Mouse (Mus musculus) heart, embryonic 10.5 days (tissue): ENCODE measurements around the gene Ccl11. TPM values are rescaled to one million over a fixed set of nuclear protein-coding genes. Genes with fewer than 3 reads are reported as not detected.
A peak's percentile ranks its signal among the peaks of the same experiment; 100 is the strongest.

ENCODE experiments used
- DNase-seq: peaks from one replicate; pipeline ENCODE4 v3.0.0-alpha.2; 2017; ENCODE audit warnings: low spot score
- H3K27ac ChIP-seq: fragments of 300-500 bp; sonication (generic); 2 replicates; pipeline ENCODE4 v1.5.1; 2016; ENCODE audit warnings: mild to moderate bottlenecking
- H3K27me3 ChIP-seq: fragments of 300-500 bp; sonication (generic); 2 replicates; pipeline ENCODE4 v1.6.1; 2016; ENCODE audit warnings: mild to moderate bottlenecking; ENCODE audit not compliant: poor library complexity, insufficient read depth, severe bottlenecking
- H3K36me3 ChIP-seq: fragments of 300-500 bp; sonication (generic); 2 replicates; pipeline ENCODE4 v1.6.1; 2016; ENCODE audit warnings: mild to moderate bottlenecking, moderate library complexity
- H3K4me1 ChIP-seq: fragments of 300-500 bp; sonication (generic); 2 replicates; pipeline ENCODE4 v1.6.1; 2016; ENCODE audit warnings: mild to moderate bottlenecking
- H3K4me3 ChIP-seq: fragments of 300-500 bp; sonication (generic); 2 replicates; pipeline ENCODE4 v1.5.1; 2016; ENCODE audit warnings: mild to moderate bottlenecking, moderate library complexity
- H3K9me3 ChIP-seq: fragments of 300-500 bp; sonication (generic); 2 replicates; pipeline ENCODE4 v1.6.1; 2016; ENCODE audit warnings: mild to moderate bottlenecking, moderate library complexity
- WGBS: fragments of 180-500 bp; shearing (Covaris S2); methylation state at CpG from one replicate; pipeline ENCODE4 v1.1.7; 2016; 5-methylcytosine and 5-hydroxymethylcytosine counted together
- polyA plus RNA-seq: library from polyadenylated mRNA; unstranded; fragments of >200 nt; fragmentation: Nextera tagmentation; extraction: Ambion mirVana; gene quantifications from 2 replicates; pipeline ENCODE4 v1.2.1, GENCODE M21; 2016

Gene Ccl11
- polyA plus RNA-seq, 1 experiment from 2014 or later, result not detected

GRCm38 (mm10) chr11:82032678-82033344 is 24.8 kb upstream of the Ccl11 start:
- Histone ChIP-seq H3K36me3 (no peaks in the 10 kb centered on the region), H3K9me3 (no peaks in the 10 kb centered on the region), H3K4me3 (no peak overlapping the region), H3K27ac (0 out of 2 replicates have a peak overlapping the region, but pooled peaks have one; percentile 22), H3K27me3 (no peaks in the 10 kb centered on the region), H3K4me1 (peaks cover 6% of the 10 kb centered on the region; the same call in 1 of the 2 replicates)
- 44% methylated on average over 8 of the region's 8 CpGs for WGBS
- no peak for DNase-seq

DNA sequence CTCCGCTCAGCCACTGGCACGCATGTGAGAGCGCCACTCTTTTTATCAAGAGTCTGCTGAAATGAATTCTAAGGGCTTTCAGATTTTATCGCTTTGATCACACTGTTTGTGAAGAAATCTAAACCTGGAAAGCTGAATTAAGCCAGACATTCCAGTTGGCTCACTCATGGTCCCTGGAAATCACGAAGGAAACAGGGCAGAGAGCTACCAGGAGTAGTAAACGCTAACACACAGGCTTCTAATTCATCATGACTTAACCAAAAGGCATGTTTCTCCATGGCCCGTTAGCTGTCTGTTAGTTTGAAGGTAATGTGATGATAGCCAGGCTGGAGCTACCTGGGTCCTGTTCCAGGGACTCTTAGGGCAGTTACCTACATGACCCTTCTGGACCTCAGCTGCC is 23.2 kb upstream of the Ccl11 start:
- no peaks in the 10 kb centered on the region for H3K27me3 ChIP-seq
- 83% methylated on average over 7 of the region's 7 CpGs for WGBS

DNA sequence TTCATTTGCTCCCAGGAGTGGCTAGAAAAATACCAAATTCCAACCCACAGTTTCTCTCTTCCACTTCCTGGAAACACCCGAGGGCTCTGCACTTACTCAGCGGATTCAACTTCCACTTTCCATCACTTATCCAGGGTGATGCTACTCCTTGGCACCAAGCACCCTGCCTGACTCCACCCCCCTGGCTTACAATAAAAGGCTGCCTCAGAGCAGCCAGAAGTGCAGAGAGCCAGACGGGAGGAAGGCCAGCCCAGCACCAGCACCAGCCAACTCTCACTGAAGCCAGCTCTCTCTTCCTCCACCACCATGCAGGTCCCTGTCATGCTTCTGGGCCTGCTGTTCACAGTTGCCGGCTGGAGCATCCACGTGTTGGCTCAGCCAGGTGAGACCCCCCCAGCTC is 22.3 kb upstream of the Ccl11 start, which contains the start of gene Ccl2:
Gene Ccl2, plus strand, starts transcription at position 216 of the 400 bp plus-strand sequence.
- Histone ChIP-seq H3K27ac (peak within 1 kb of the TSS; percentile 17; the same call in 1 of the 2 replicates), H3K27me3 (no peaks in the 10 kb centered on the region), H3K4me3 (no peak within 1 kb of the TSS), H3K9me3 (no peaks in the 10 kb centered on the region), H3K4me1 (peaks cover 9% of the 10 kb centered on the region; the same call in 1 of the 2 replicates), H3K36me3 (no peaks in the 10 kb centered on the region)
- 52% methylated on average over 5 of the region's 5 CpGs for WGBS
- DNase-seq, result no peak

More for the DNA sequence above, 23.2 kb upstream of the Ccl11 start:
- no peak for DNase-seq
- H3K4me1 ChIP-seq, result peaks cover 9% of the 10 kb centered on the region; the same call in 1 of the 2 replicates
- H3K27ac ChIP-seq, result no peak overlapping the region
- no peaks in the 10 kb centered on the region for H3K9me3 ChIP-seq
- H3K4me3 ChIP-seq, result no peak overlapping the region
- no peaks in the 10 kb centered on the region for H3K36me3 ChIP-seq

- Histone ChIP-seq H3K9me3 (no peaks in the 10 kb centered on the region), H3K27ac (no peak overlapping the region), H3K27me3 (no peaks in the 10 kb centered on the region), H3K36me3 (no peaks in the 10 kb centered on the region), H3K4me3 (no peak overlapping the region), H3K4me1 (peaks cover 9% of the 10 kb centered on the region; the same call in 1 of the 2 replicates)
- no peak for DNase-seq
- 70% methylated on average over 2 of the region's 2 CpGs for WGBS
Observed at GRCm38 (mm10) chr11:82035857-82036256, 21.8 kb upstream of the Ccl11 start.

DNA sequence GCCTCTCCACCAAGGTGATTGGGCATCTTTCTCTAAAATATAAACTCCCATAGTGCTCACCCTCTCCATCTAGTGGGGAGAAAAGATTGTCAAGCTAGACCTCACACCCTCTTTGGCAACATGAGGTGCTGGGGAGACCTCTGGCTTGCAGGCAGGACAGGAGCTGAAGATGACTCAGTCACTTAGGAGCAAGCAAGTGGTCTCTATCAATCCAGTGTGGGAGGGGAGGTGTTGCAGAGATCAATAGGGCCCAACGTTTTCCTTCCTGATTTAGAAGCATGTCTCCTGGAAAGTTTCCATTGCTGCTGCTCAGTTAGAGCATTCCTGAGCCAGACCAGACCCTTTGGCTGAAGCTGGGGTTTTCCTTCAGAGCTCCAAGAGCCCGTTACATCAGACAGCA is 19.1 kb upstream of the Ccl11 start, which contains the start of gene Gm17268:
Gene Gm17268, minus strand, starts transcription at position 28 of the 400 bp plus-strand sequence.
- Histone ChIP-seq H3K4me1 (peaks cover 9% of the 10 kb centered on the region; the same call in 1 of the 2 replicates), H3K27ac (no peak within 1 kb of the TSS), H3K9me3 (no peaks in the 10 kb centered on the region), H3K27me3 (no peaks in the 10 kb centered on the region), H3K4me3 (no peak within 1 kb of the TSS), H3K36me3 (no peaks in the 10 kb centered on the region)
- WGBS, result 22% methylated on average over 2 of the region's 2 CpGs
- no peak for DNase-seq

GRCm38 (mm10) chr11:82039132-82039660 is 18.4 kb upstream of the Ccl11 start:
- Histone ChIP-seq H3K9me3 (no peaks in the 10 kb centered on the region), H3K27ac (no peak overlapping the region), H3K4me3 (no peak overlapping the region), H3K36me3 (no peaks in the 10 kb centered on the region), H3K4me1 (peaks cover 9% of the 10 kb centered on the region; the same call in 1 of the 2 replicates), H3K27me3 (no peaks in the 10 kb centered on the region)
- WGBS, result 70% methylated on average over 3 of the region's 3 CpGs
- no peak for DNase-seq

- Histone ChIP-seq H3K9me3 (no peaks in the 10 kb centered on the region), H3K36me3 (no peaks in the 10 kb centered on the region), H3K27ac (no peak overlapping the region), H3K27me3 (no peaks in the 10 kb centered on the region), H3K4me1 (0 out of 2 replicates have a peak, but pooled peaks cover 4% of the 10 kb centered on the region), H3K4me3 (no peak overlapping the region)
- no peak for DNase-seq
- 84% methylated on average over 4 of the region's 4 CpGs for WGBS
Observed at GRCm38 (mm10) chr11:82041671-82042080, 15.9 kb upstream of the Ccl11 start.

GRCm38 (mm10) chr11:82045471-82045870 is 12.2 kb upstream of the Ccl11 start, which contains the start of gene Ccl7:
Gene Ccl7 (plus strand): TSS chr11:82045712.
- no peaks in the 10 kb centered on the region for H3K27me3 ChIP-seq
- 77% methylated on average over 3 of the region's 3 CpGs for WGBS

GRCm38 (mm10) chr11:82047746-82048415 is 9.7 kb upstream of the Ccl11 start:
- Histone ChIP-seq H3K4me1 (no peaks in the 10 kb centered on the region), H3K27me3 (no peaks in the 10 kb centered on the region), H3K27ac (no peak overlapping the region), H3K36me3 (no peaks in the 10 kb centered on the region), H3K9me3 (no peaks in the 10 kb centered on the region), H3K4me3 (no peak overlapping the region)
- no peak for DNase-seq
- WGBS, result 34% methylated on average over 6 of the region's 6 CpGs

More at GRCm38 (mm10) chr11:82045471-82045870, 12.2 kb upstream of the Ccl11 start, which contains the start of gene Ccl7:
- no peak within 1 kb of the TSS for H3K4me3 ChIP-seq
- DNase-seq, result no peak
- no peak within 1 kb of the TSS for H3K27ac ChIP-seq
- H3K9me3 ChIP-seq, result no peaks in the 10 kb centered on the region
- no peaks in the 10 kb centered on the region for H3K4me1 ChIP-seq
- H3K36me3 ChIP-seq, result no peaks in the 10 kb centered on the region

- Histone ChIP-seq H3K4me3 (no peak overlapping the region), H3K36me3 (no peaks in the 10 kb centered on the region), H3K27ac (no peak overlapping the region), H3K4me1 (no peaks in the 10 kb centered on the region), H3K9me3 (no peaks in the 10 kb centered on the region), H3K27me3 (no peaks in the 10 kb centered on the region)
- WGBS, result 81% methylated on average over 7 of the region's 7 CpGs
- DNase-seq, result no peak
Observed at GRCm38 (mm10) chr11:82053849-82054248, 3.8 kb upstream of the Ccl11 start.

DNA sequence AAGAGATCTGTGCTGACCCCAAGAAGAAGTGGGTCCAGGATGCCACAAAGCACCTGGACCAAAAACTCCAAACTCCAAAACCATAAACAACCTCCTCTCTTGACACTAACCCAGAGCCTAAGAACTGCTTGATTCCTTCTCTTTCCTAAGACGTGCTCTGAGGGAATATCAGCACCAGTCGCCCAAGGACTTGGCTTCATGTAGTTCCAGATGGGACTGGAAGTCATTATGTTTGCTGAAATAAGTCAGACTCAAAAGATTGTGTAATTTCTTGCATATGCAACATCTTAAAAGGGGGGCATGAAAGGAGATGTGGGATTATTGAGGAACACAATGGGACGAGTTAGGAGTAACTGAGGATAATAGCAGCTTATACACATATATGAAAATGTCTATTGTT is 4.6 kb downstream of the Ccl11 start:
- no peak for DNase-seq
- Histone ChIP-seq H3K9me3 (no peaks in the 10 kb centered on the region), H3K4me1 (no peaks in the 10 kb centered on the region), H3K4me3 (no peak overlapping the region), H3K36me3 (no peaks in the 10 kb centered on the region), H3K27ac (no peak overlapping the region), H3K27me3 (no peaks in the 10 kb centered on the region)
- 74% methylated on average over 3 of the region's 3 CpGs for WGBS

- DNase-seq, result no peak
- no peaks in the 10 kb centered on the region for H3K27me3 ChIP-seq
- H3K4me1 ChIP-seq, result no peaks in the 10 kb centered on the region
- H3K4me3 ChIP-seq, result no peak overlapping the region
- H3K9me3 ChIP-seq, result no peaks in the 10 kb centered on the region
- no peaks in the 10 kb centered on the region for H3K36me3 ChIP-seq
- H3K27ac ChIP-seq, result no peak overlapping the region
- WGBS, result 81% methylated on average over 2 of the region's 2 CpGs
Observed at GRCm38 (mm10) chr11:82063454-82063853, 5.8 kb downstream of the Ccl11 start.
